Mouse (Mus musculus) cortical plate, adult 2 months (tissue): ENCODE measurements around the gene Utp11. TPM values are rescaled to one million over a fixed set of nuclear protein-coding genes. Genes with fewer than 3 reads are reported as not detected.

Experiments
- H3K27ac ChIP-seq: fragments of 200-500 bp; 2 replicates; pipeline ENCODE4 v1.5.1; 2012; ENCODE audit warnings: low read length, control low read depth, inconsistent platforms; ENCODE audit not compliant: insufficient read depth
- H3K4me1 ChIP-seq: fragments of 200-500 bp; 2 replicates; pipeline ENCODE4 v1.6.1; 2011; ENCODE audit warnings: low read length; ENCODE audit not compliant: control insufficient read depth, insufficient read depth
- H3K4me3 ChIP-seq: fragments of 200-500 bp; 2 replicates; pipeline ENCODE4 v1.5.1; 2011; ENCODE audit warnings: mild to moderate bottlenecking, low read length, control low read depth; ENCODE audit not compliant: insufficient read depth
- CTCF ChIP-seq: fragments of 200-500 bp; IDR thresholded peaks from 2 replicates; pipeline ENCODE4 v1.5.1; 2011; ENCODE audit warnings: mild to moderate bottlenecking, control low read depth, low read length; ENCODE audit not compliant: insufficient read depth; ENCODE audit errors: extremely low read depth
- POLR2A ChIP-seq: fragments of 200-500 bp; IDR thresholded peaks from 2 replicates; pipeline ENCODE4 v1.6.1; 2011; ENCODE audit warnings: mild to moderate bottlenecking, low read length, control low read depth; ENCODE audit not compliant: insufficient read depth; ENCODE audit errors: extremely low read depth
- polyA plus RNA-seq: library from polyadenylated mRNA; depleted of rRNA; stranded (reverse); fragments of >200 nt; gene quantifications from 2 replicates; pipeline ENCODE4 v1.2.3, GENCODE M21; 2012

Gene Utp11
- polyA plus RNA-seq, 1 experiment, result 19.3 TPM

DNA sequence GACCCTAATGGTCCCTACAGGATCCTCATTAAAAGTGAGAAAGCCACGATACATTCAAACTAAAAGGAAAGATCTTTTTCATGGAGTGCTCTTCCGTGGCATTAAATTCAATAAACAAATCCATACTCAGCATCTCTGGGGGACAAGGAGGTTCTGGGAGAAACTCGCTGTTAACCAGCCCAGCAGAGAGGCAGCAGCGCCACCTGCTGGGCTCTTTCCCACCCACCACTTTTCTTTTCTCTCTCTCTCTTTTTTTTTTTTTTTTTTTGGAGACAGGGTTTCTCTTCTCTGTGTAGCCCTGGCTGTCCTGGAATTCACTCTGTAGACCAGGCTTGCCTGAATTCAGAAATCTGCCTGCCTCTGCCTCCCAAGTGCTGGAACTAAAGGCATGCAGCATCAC is 18.4 kb downstream of the Utp11 start:
- TF ChIP-seq POLR2A (no peak), CTCF (peak; percentile 71)
- 0 out of 2 replicates have a peak, but pooled peaks cover 2% of the 10 kb centered on the region for H3K4me1 ChIP-seq
- no peak overlapping the region for H3K4me3 ChIP-seq
- no peak overlapping the region for H3K27ac ChIP-seq

GRCm38 (mm10) chr4:124674334-124675032 is 18.9 kb downstream of the Utp11 start:
- H3K27ac ChIP-seq, result no peak overlapping the region
- TF ChIP-seq CTCF, result no peak
- TF ChIP-seq POLR2A, result no peak
- no peak overlapping the region for H3K4me3 ChIP-seq
- 0 out of 2 replicates have a peak, but pooled peaks cover 2% of the 10 kb centered on the region for H3K4me1 ChIP-seq

DNA sequence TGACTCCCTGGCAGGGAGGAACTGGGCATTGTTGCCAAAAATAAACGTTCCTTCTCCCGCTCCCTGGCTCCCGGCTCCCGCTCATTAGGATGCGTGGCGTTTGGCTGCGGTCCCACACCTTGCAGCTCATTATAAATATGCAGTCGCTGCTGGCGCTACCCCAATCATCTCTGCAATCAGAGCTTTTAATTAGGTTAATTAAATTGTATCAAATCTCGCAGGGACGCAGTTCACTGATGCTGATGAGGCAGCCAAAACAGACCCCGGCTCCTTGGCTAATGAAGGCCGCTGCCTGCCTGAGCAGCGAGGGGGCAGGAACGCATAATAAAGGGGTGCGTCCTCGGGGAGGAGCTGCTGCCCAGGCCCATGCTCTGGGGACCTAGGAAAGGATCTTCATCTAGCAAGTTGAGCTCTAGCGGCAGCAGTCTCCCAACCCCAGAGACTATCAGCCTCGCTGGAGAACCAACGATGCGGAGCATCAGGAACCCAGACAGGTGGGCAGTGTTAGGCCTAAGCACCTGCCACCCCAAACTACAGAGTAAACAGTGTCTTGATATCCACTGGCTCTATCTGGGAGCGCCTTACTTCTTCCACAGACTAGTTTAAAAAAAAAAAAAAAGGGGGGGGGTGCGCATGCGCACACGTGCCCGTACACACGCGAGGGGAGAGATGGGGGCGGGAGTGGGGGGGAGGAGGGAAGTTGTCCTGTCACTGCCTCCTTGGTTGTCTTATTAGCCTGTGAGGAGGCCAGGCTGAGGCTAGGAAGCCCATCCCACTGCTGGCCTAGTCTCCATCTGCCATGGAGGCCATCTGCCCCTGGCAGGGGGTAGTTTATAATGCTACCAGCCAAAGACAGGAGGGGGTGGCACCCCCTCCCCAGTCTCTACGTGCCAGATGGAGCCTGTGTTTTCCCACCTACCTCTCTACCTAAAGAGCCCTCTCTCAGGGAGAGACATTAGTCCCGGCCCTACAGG is 20.8 kb downstream of the Utp11 start:
- Histone ChIP-seq H3K27ac (no peak overlapping the region), H3K4me1 (0 out of 2 replicates have a peak, but pooled peaks cover 2% of the 10 kb centered on the region), H3K4me3 (no peak overlapping the region; the same call in 1 of the 2 replicates)
- TF ChIP-seq CTCF (no peak), POLR2A (no peak)

DNA sequence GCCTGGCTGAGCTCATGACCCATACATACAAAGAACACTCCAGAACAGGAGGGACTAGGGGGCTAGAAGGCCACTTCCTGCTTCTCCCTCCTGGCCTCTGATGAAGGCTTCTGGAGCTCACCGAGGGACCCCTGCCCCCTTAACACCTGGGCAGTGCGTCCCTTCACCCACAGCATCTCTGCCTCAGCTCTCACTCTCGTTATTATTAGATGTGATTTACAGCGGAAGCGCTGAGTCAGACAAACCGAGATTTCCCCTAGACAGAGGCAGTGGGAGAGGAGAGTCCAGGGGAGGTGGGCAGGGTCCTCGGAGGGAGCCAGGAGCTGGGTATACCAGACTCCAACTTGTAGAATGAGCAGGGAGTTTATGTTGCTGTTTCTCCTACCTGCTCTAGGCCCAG is 21.8 kb downstream of the Utp11 start:
- Histone ChIP-seq H3K4me3 (no peak overlapping the region), H3K4me1 (0 out of 2 replicates have a peak, but pooled peaks cover 2% of the 10 kb centered on the region), H3K27ac (no peak overlapping the region)
- TF ChIP-seq POLR2A, result no peak
- no peak for TF ChIP-seq CTCF

GRCm38 (mm10) chr4:124670232-124670631 is 23.2 kb downstream of the Utp11 start:
- TF ChIP-seq POLR2A (no peak), CTCF (no peak)
- Histone ChIP-seq H3K27ac (no peak overlapping the region), H3K4me3 (no peak overlapping the region), H3K4me1 (0 out of 2 replicates have a peak, but pooled peaks cover 2% of the 10 kb centered on the region)

DNA sequence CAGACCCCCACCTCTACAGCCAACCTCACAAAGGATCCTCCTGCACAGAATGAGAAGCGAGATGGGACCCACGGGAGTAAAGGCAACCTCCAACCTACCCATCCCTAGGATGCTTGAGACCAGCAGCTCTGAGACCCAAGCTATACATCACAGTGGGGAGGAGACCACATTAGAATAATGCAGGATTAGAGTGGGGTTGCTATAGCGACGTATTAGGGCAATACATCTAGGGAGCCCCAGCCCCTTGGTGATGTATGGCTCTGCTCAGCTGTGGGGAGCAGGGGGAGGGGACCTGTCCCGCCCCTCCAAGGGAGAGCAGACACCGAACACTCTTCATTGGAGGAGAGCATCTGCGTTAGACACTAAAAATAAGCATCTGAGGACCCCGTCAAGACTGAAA is 25.3 kb downstream of the Utp11 start:
- H3K4me3 ChIP-seq, result no peak overlapping the region
- H3K4me1 ChIP-seq, result 0 out of 2 replicates have a peak, but pooled peaks cover 2% of the 10 kb centered on the region
- no peak overlapping the region; the same call in 1 of the 2 replicates for H3K27ac ChIP-seq
- no peak for TF ChIP-seq CTCF
- no peak for TF ChIP-seq POLR2A

DNA sequence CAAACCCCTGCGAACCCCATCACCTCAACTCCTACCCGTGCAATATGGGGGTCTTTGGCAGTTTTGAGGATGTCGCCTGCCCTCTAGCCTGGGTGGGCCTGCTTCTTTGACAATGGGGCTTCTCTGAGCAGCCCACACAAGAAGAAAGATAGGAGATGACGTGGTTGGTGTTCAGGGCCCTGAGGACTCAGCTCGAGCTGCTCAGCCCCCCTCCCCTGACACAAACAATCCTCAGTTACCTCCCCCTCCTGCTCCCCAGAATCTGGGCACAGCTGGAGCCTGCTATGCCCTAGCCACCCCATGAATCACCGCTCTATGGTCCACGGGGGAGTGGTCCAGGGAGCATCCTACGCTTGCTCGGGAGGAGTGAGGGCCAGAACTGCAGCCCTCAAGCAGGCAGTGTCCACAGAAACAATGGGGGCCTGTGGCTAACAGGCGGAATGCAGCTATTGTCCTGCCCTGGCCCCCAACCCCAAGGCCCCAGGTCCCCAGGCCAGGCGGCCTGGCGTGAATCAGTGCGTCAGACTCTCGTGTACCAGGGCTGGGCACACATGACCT is 25.8 kb downstream of the Utp11 start:
- TF ChIP-seq POLR2A, result no peak
- TF ChIP-seq CTCF, result no peak
- Histone ChIP-seq H3K4me1 (0 out of 2 replicates have a peak, but pooled peaks cover 2% of the 10 kb centered on the region), H3K4me3 (no peak overlapping the region), H3K27ac (no peak overlapping the region; the same call in 1 of the 2 replicates)

DNA sequence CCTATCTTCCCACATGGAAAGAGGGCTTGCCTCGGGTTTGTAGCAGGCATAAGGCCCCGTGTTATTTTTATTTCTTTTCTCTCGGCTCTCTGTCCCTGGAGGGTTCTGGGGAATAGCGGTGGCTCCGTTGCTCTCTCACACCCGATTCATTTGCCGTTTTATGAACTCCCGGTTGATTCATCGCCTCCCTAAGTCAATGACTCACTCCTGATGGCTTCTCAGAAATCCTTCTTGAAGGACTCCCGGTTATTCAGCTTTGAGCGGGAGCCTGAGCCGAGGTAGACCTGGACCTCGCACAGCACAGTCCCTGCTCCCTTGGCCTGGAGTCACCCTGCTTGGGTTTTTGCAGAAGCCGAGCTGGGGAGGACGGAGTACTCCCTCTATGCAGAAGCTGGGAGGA is 28.8 kb downstream of the Utp11 start:
- H3K4me1 ChIP-seq, result no peaks in the 10 kb centered on the region
- TF ChIP-seq CTCF (no peak), POLR2A (no peak)
- no peak overlapping the region for H3K27ac ChIP-seq
- no peak overlapping the region for H3K4me3 ChIP-seq

DNA sequence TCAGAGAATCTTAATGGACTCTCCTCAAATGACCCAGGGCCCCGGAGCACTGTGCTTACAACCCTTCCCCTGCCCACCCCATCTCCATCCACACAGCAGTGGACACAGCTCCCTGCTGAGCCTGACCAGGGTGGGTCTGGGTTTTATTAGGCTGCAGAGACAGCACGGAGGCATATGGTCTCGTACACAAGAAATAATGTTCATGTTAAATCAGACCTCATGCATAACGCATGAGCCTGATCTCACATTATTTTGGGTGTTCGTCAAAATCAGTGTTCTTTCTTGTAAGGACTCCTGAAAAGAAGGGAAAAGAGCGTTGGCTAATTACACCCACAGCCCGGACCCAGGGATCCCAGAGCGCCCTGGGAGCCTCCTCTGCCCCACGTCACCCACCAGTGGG is 29.2 kb downstream of the Utp11 start:
- Histone ChIP-seq H3K4me3 (no peak overlapping the region), H3K27ac (no peak overlapping the region), H3K4me1 (no peaks in the 10 kb centered on the region)
- TF ChIP-seq CTCF (no peak), POLR2A (no peak)
